Mouse (Mus musculus) C2C12 (cell line): ENCODE results near the gene Eif4e3.

Experiments used
- CEBPB ChIP-seq: IDR thresholded peaks from one replicate; pipeline ENCODE4 v1.6.1; 2011; ENCODE audit warnings: low read depth, mild to moderate bottlenecking, control low read depth, moderate library complexity
- CTCF ChIP-seq: IDR thresholded peaks from one replicate; pipeline ENCODE4 v1.5.1; 2011; ENCODE audit not compliant: control insufficient read depth, insufficient read depth, insufficient read length
- MAX ChIP-seq: IDR thresholded peaks from one replicate; pipeline ENCODE4 v1.6.1; 2011; ENCODE audit warnings: mild to moderate bottlenecking, control low read depth
- MYOD1 ChIP-seq: IDR thresholded peaks from one replicate; pipeline ENCODE4 v1.6.1; 2011; ENCODE audit warnings: low read depth; ENCODE audit not compliant: control insufficient read depth, insufficient read length
- MYOG ChIP-seq: IDR thresholded peaks from one replicate; pipeline ENCODE4 v1.6.1; 2011; ENCODE audit not compliant: control insufficient read depth, insufficient read length; ENCODE audit errors: extremely low read depth
- USF1 ChIP-seq: IDR thresholded peaks from one replicate; pipeline ENCODE4 v1.6.1; 2011; ENCODE audit warnings: low read depth, mild to moderate bottlenecking, control low read depth, moderate library complexity

- no peak for TF ChIP-seq CTCF
- no peak for TF ChIP-seq MAX
- TF ChIP-seq MYOD1: no peak
- TF ChIP-seq USF1: no peak
- no peak for TF ChIP-seq CEBPB
- no peak for TF ChIP-seq MYOG
Measured at GRCm38 (mm10) chr6:99619964-99620363, 46.6 kb downstream of the Eif4e3 start.
